Mouse (Mus musculus) MEL (cell line): Measurements from ENCODE around the gene Fbxw8. TPM values are rescaled to one million over a fixed set of nuclear protein-coding genes. Genes with fewer than 3 reads are reported as not detected.

Source experiments
- DNase-seq: peaks from one replicate; pipeline ENCODE4 v3.0.0; 2011; ENCODE audit warnings: low read depth, low spot score
- H3K27ac ChIP-seq: 2 replicates; pipeline ENCODE4 v1.5.1; 2012; ENCODE audit warnings: low read depth, mild to moderate bottlenecking, control low read depth, low read length, moderate library complexity; ENCODE audit not compliant: control insufficient read depth
- H3K27me3 ChIP-seq, 2 experiments: fragments of 150-350 bp in 1 of 2; sonication (generic) in 1 of 2; 2 replicates each; pipeline ENCODE4 v1.6.1; 2012; ENCODE audit warnings: low read length in 2 of 2, mild to moderate bottlenecking in 2 of 2, improper control_type of control experiment in 1 of 2, moderate library complexity in 1 of 2; ENCODE audit not compliant: insufficient read depth in 2 of 2, control insufficient read depth in 1 of 2
- H3K36me3 ChIP-seq, 2 experiments: 2 replicates each; pipeline ENCODE4 v1.6.1; 2012 to 2014; ENCODE audit warnings: low read length in 2 of 2, improper control_type of control experiment in 1 of 2, inconsistent platforms in 1 of 2, mild to moderate bottlenecking in 1 of 2; ENCODE audit not compliant: insufficient read depth in 2 of 2, control insufficient read depth in 1 of 2
- H3K4me1 ChIP-seq, 2 experiments: fragments of 150-350 bp in 1 of 2; sonication (generic) in 1 of 2; 2 replicates each; pipeline ENCODE4 v1.6.1; 2012; ENCODE audit warnings: low read length in 2 of 2, improper control_type of control experiment in 1 of 2, mild to moderate bottlenecking in 1 of 2; ENCODE audit not compliant: insufficient read depth in 2 of 2, control insufficient read depth in 1 of 2
- H3K4me3 ChIP-seq, 2 experiments: fragments of 150-350 bp in 1 of 2; sonication (generic) in 1 of 2; 2 replicates each; pipeline ENCODE4 v1.5.1; 2012; ENCODE audit warnings: low read depth in 2 of 2, low read length in 2 of 2, mild to moderate bottlenecking in 2 of 2, moderate library complexity in 2 of 2, control low read depth in 1 of 2, improper control_type of control experiment in 1 of 2; ENCODE audit not compliant: control insufficient read depth in 1 of 2, insufficient read depth in 1 of 2
- H3K79me2 ChIP-seq: 2 replicates; pipeline ENCODE4 v1.6.1; 2012; ENCODE audit warnings: mild to moderate bottlenecking, low read length, moderate library complexity; ENCODE audit not compliant: control insufficient read depth, poor library complexity, insufficient read depth
- H3K9ac ChIP-seq: 2 replicates; pipeline ENCODE4 v1.6.1; 2012; ENCODE audit warnings: low read depth, mild to moderate bottlenecking, control low read depth, low read length, moderate library complexity; ENCODE audit not compliant: control insufficient read depth, poor library complexity, severe bottlenecking
- H3K9me3 ChIP-seq: fragments of 150-350 bp; sonication (generic); replicated peaks from 2 replicates; pipeline ENCODE4 v1.6.1; 2012; ENCODE audit warnings: mild to moderate bottlenecking, low read length, improper control_type of control experiment, moderate library complexity; ENCODE audit not compliant: insufficient read depth
- CHD2 ChIP-seq: IDR thresholded peaks from 2 replicates; pipeline ENCODE4 v1.6.1; 2011; ENCODE audit warnings: low read length, improper control_type of control experiment
- CTCF ChIP-seq, 3 experiments: IDR thresholded peaks in 2 of 3; conservative IDR thresholded peaks in 1 of 3; 2 replicates each; pipeline ENCODE4 v1.5.1; 2011 to 2012; ENCODE audit warnings: low read length in 3 of 3, low read depth in 2 of 3, mild to moderate bottlenecking in 2 of 3, improper control_type of control experiment in 1 of 3, inconsistent platforms in 1 of 3, mixed read lengths in 1 of 3, moderate library complexity in 1 of 3; ENCODE audit not compliant: control insufficient read depth in 1 of 3, insufficient read depth in 1 of 3, poor library complexity in 1 of 3, severe bottlenecking in 1 of 3
- EP300 ChIP-seq, 2 experiments: IDR thresholded peaks; 2 replicates each; pipeline ENCODE4 v1.6.1; 2011; ENCODE audit warnings: improper control_type of control experiment in 2 of 2, low read length in 2 of 2, low read depth in 1 of 2, mild to moderate bottlenecking in 1 of 2
- ETS1 ChIP-seq: IDR thresholded peaks from 2 replicates; pipeline ENCODE4 v1.6.1; 2012; ENCODE audit warnings: low read depth, mild to moderate bottlenecking, inconsistent platforms, low read length, improper control_type of control experiment, moderate library complexity
- HCFC1 ChIP-seq: IDR thresholded peaks from 2 replicates; pipeline ENCODE4 v1.6.1; 2012; ENCODE audit warnings: low read depth, mild to moderate bottlenecking, inconsistent platforms, low read length, improper control_type of control experiment, moderate library complexity
- KAT2A ChIP-seq: conservative IDR thresholded peaks from 2 replicates; pipeline ENCODE4 v1.6.1; 2012; ENCODE audit warnings: low read depth, low read length, improper control_type of control experiment, inconsistent platforms
- MAFK ChIP-seq: IDR thresholded peaks from 2 replicates; pipeline ENCODE4 v1.6.1; 2011; ENCODE audit warnings: low read depth, mild to moderate bottlenecking, low read length, improper control_type of control experiment, borderline replicate concordance
- MEF2A ChIP-seq: IDR thresholded peaks from 2 replicates; pipeline ENCODE4 v1.6.1; 2014; ENCODE audit warnings: low read depth, mild to moderate bottlenecking, inconsistent platforms, low read length, improper control_type of control experiment; ENCODE audit not compliant: poor library complexity, insufficient replicate concordance, severe bottlenecking; ENCODE audit errors: extremely low read depth
- MXI1 ChIP-seq: IDR thresholded peaks from 2 replicates; pipeline ENCODE4 v1.6.1; 2011; ENCODE audit warnings: mild to moderate bottlenecking, low read depth, low read length, improper control_type of control experiment
- MYB ChIP-seq: IDR thresholded peaks from 2 replicates; pipeline ENCODE4 v1.6.1; 2011; ENCODE audit warnings: mild to moderate bottlenecking, low read depth, low read length, improper control_type of control experiment
- MYC ChIP-seq: IDR thresholded peaks from 2 replicates; pipeline ENCODE4 v1.6.1; 2011; ENCODE audit warnings: low read depth, mild to moderate bottlenecking, low read length, improper control_type of control experiment, moderate library complexity
- NELFE ChIP-seq: IDR thresholded peaks from 2 replicates; pipeline ENCODE4 v1.6.1; 2011; ENCODE audit warnings: low read depth, low read length, improper control_type of control experiment
- POLR2A ChIP-seq, 2 experiments: IDR thresholded peaks; 2 replicates each; pipeline ENCODE4 v1.6.1; 2011 to 2012; ENCODE audit warnings: low read length in 2 of 2, mild to moderate bottlenecking in 2 of 2, control low read depth in 1 of 2, improper control_type of control experiment in 1 of 2, low read depth in 1 of 2, moderate library complexity in 1 of 2; ENCODE audit not compliant: control insufficient read depth in 1 of 2, insufficient read depth in 1 of 2, poor library complexity in 1 of 2
- RAD21 ChIP-seq: IDR thresholded peaks from 2 replicates; pipeline ENCODE4 v1.6.1; 2011; ENCODE audit warnings: mild to moderate bottlenecking, low read depth, low read length, improper control_type of control experiment
- RCOR1 ChIP-seq: IDR thresholded peaks from 2 replicates; pipeline ENCODE4 v1.6.1; 2012; ENCODE audit warnings: low read depth, mild to moderate bottlenecking, inconsistent platforms, low read length, improper control_type of control experiment
- TAL1 ChIP-seq: IDR thresholded peaks from 2 replicates; pipeline ENCODE4 v1.6.1; 2012; ENCODE audit warnings: mild to moderate bottlenecking, inconsistent platforms, low read length, moderate library complexity, mixed read lengths
- TCF12 ChIP-seq: IDR thresholded peaks from 2 replicates; pipeline ENCODE4 v1.6.1; 2014; ENCODE audit warnings: low read depth, mild to moderate bottlenecking, inconsistent platforms, low read length, improper control_type of control experiment, moderate library complexity
- USF2 ChIP-seq, 2 experiments: IDR thresholded peaks; 2 replicates each; pipeline ENCODE4 v1.6.1; 2011 to 2012; ENCODE audit warnings: improper control_type of control experiment in 2 of 2, low read length in 2 of 2, borderline replicate concordance in 1 of 2, inconsistent platforms in 1 of 2, low read depth in 1 of 2, mild to moderate bottlenecking in 1 of 2; ENCODE audit not compliant: insufficient read depth in 1 of 2
- ZC3H11A ChIP-seq: IDR thresholded peaks from 2 replicates; pipeline ENCODE4 v1.6.1; 2012; ENCODE audit warnings: low read depth, mild to moderate bottlenecking, inconsistent platforms, low read length, improper control_type of control experiment
- ZKSCAN1 ChIP-seq: IDR thresholded peaks from 2 replicates; pipeline ENCODE4 v1.6.1; 2012; ENCODE audit warnings: low read depth, mild to moderate bottlenecking, inconsistent platforms, low read length, improper control_type of control experiment, moderate library complexity
- ZMIZ1 ChIP-seq: IDR thresholded peaks from 2 replicates; pipeline ENCODE4 v1.6.1; 2012; ENCODE audit warnings: low read depth, mild to moderate bottlenecking, inconsistent platforms, low read length, improper control_type of control experiment, moderate library complexity
- ZNF384 ChIP-seq: IDR thresholded peaks from 2 replicates; pipeline ENCODE4 v1.6.1; 2012; ENCODE audit warnings: low read depth, mild to moderate bottlenecking, inconsistent platforms, low read length, improper control_type of control experiment
- polyA plus RNA-seq, 2 experiments: library from polyadenylated mRNA; stranded (reverse) in 1 of 2; unstranded in 1 of 2; fragments of >175 nt in 1 of 2; fragments of >200 nt in 1 of 2; gene quantifications; 2 replicates each; pipeline versions ENCODE4 v1.2.1 to v1.2.4; 2012; ENCODE audit warnings: low replicate concordance in 2 of 2, low read depth in 1 of 2; ENCODE audit not compliant: insufficient read length in 2 of 2, insufficient read depth in 1 of 2, missing spikeins in 1 of 2
- total RNA-seq: library from RNA; depleted of rRNA; stranded (reverse); fragments of 300-350 nt; gene quantifications from 2 replicates; pipeline ENCODE4 v1.2.3, GENCODE M21; 2012

Fbxw8 gene
- total and polyA plus RNA-seq, 3 experiments = 49.9 to 57.4 (median 52.5) TPM

- H3K79me2 ChIP-seq = no peaks in the 10 kb centered on the region
- no peak for TF ChIP-seq HCFC1
- no peak for TF ChIP-seq ZKSCAN1
- TF ChIP-seq POLR2A (IDR thresholded peaks at IDR 0.05; ENCODE audit: control insufficient read depth in 1 of 2, insufficient read depth in 1 of 2, low read depth in 1 of 2, low read length in 2 of 2, poor library complexity in 1 of 2) = no peak
- no peak for TF ChIP-seq ZC3H11A
- no peak for TF ChIP-seq MAFK
- TF ChIP-seq TCF12 = no peak
- TF ChIP-seq MEF2A = no peak
- TF ChIP-seq MYC = no peak
- no peak for TF ChIP-seq RAD21
- TF ChIP-seq MYB = no peak
- TF ChIP-seq, all 39 proteins: peak for 0
- Histone ChIP-seq H3K27me3 (no peaks in the 10 kb centered on the region), H3K36me3 (no peaks in the 10 kb centered on the region; a peak in 1 of 4 replicates), H3K4me3 (no peak overlapping the region), H3K4me1 (no peaks in the 10 kb centered on the region), H3K27ac (no peak overlapping the region), H3K9me3 (no peaks in the 10 kb centered on the region), H3K9ac (no peak overlapping the region)
- no peak for DNase-seq
Observed at GRCm38 (mm10) chr5:118121928-118122327, 33.3 kb downstream of the Fbxw8 start.

GRCm38 (mm10) chr5:118120670-118121069 is 34.6 kb downstream of the Fbxw8 start:
- DNase-seq = no peak
- Histone ChIP-seq H3K9me3 (no peaks in the 10 kb centered on the region), H3K4me3 (no peak overlapping the region), H3K79me2 (no peaks in the 10 kb centered on the region), H3K4me1 (no peaks in the 10 kb centered on the region), H3K27me3 (no peaks in the 10 kb centered on the region), H3K36me3 (no peaks in the 10 kb centered on the region; a peak in 1 of 4 replicates), H3K9ac (no peak overlapping the region), H3K27ac (no peak overlapping the region)
- TF ChIP-seq RCOR1 (no peak), ZKSCAN1 (no peak), USF2 (IDR thresholded peaks at IDR 0.05; ENCODE audit: borderline replicate concordance in 1 of 2, insufficient read depth in 1 of 2, low read depth in 1 of 2, low read length in 2 of 2) (no peak)

- Histone ChIP-seq H3K79me2 (no peaks in the 10 kb centered on the region), H3K4me3 (no peak overlapping the region), H3K27me3 (no peaks in the 10 kb centered on the region), H3K36me3 (no peaks in the 10 kb centered on the region; a peak in 2 of 4 replicates), H3K9me3 (no peaks in the 10 kb centered on the region), H3K9ac (no peak overlapping the region), H3K4me1 (no peaks in the 10 kb centered on the region), H3K27ac (no peak overlapping the region)
- TF ChIP-seq ZKSCAN1 = no peak
- no peak for TF ChIP-seq EP300 (IDR thresholded peaks at IDR 0.05; ENCODE audit: low read depth in 1 of 2, low read length in 2 of 2)
- TF ChIP-seq TAL1 = no peak
- TF ChIP-seq MEF2A = no peak
- TF ChIP-seq ETS1 = no peak
- no peak for TF ChIP-seq NELFE
- no peak for TF ChIP-seq RAD21
- no peak for TF ChIP-seq CHD2
- no peak for TF ChIP-seq MXI1
- TF ChIP-seq KAT2A = no peak
- no peak for TF ChIP-seq POLR2A (IDR thresholded peaks at IDR 0.05; ENCODE audit: control insufficient read depth in 1 of 2, insufficient read depth in 1 of 2, low read depth in 1 of 2, low read length in 2 of 2, poor library complexity in 1 of 2)
- no peak for TF ChIP-seq ZNF384
- no peak for TF ChIP-seq CTCF (IDR thresholded peaks at IDR 0.05 in 2 of 3, conservative IDR thresholded peaks at IDR 0.05 in 1 of 3; ENCODE audit: control insufficient read depth in 1 of 3, insufficient read depth in 1 of 3, low read depth in 2 of 3, low read length in 3 of 3, poor library complexity in 1 of 3, severe bottlenecking in 1 of 3)
- TF ChIP-seq ZMIZ1 = no peak
- DNase-seq = no peak
Observed at GRCm38 (mm10) chr5:118118922-118119321, 36.3 kb downstream of the Fbxw8 start.
